Mouse (Mus musculus) ES-E14 (cell line): ENCODE data around the gene Hsd3b4.
"Not testable (repeated sequence)": the region's sequence is repeated elsewhere in the genome, so short reads cannot be mapped to it uniquely, and the experiment has no call there.

Experiments
- MAFK ChIP-seq: IDR thresholded peaks from 2 replicates; pipeline ENCODE4 v1.6.1; 2014; ENCODE audit warnings: mild to moderate bottlenecking, low read depth, low read length, inconsistent platforms; ENCODE audit not compliant: insufficient read depth
- ZC3H11A ChIP-seq: IDR thresholded peaks from 2 replicates; pipeline ENCODE4 v1.6.1; 2012; ENCODE audit warnings: low read depth, mild to moderate bottlenecking, inconsistent platforms, low read length, borderline replicate concordance
- ZNF384 ChIP-seq: IDR thresholded peaks from 2 replicates; pipeline ENCODE4 v1.6.1; 2012; ENCODE audit warnings: low read depth, low read length, inconsistent platforms

DNA sequence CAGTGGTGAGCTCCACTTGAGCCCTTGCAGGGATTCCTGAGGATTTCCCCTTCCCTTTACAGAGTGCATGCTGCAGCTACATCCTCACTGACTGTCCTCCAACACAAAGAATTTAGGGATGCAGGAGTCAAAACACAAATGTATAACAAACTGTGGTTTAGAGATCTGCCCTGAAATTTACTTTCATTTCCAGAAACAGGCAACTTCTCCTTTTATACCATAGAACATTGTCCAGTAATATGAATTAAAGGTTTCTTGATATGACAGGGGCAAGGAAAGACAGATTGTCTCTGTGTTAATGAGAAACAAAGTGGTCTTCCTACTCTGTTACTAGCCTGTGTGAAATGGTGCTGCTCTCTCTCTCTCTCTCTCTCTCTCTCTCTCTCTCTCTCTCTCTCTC, 12.9 kb downstream of the Hsd3b4 start:
- TF ChIP-seq ZC3H11A, ZNF384, MAFK: not testable (repeated sequence)
